ENCODE assay signal across 24 mouse cellular contexts in the genomic region with DNA sequence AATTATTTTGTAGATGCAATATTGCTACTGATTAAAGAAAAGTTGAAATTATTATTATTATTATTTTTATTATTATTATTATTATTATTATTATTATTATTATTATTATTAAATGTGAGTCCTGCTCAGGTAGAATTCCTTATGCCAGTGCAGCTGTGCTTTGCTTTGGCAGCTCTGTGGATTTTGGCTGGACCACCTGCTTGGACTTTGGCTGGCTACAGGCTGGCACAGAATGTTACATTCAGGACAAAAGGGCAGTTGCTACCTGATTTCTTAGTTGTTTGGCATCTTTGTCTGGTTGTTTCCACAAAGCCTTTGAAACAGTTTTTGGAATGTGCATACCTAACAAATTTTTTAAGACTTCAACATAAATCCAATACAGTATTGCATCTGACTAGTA.
DNase-seq lines count a peak whose midpoint lies in the region; ATAC-seq and TF ChIP-seq lines count a peak whose summit lies in the region.
"Had no signal": no experiment of that assay in that cellular context is flagged by ENCODE, and none has a peak within 500 bp of the region (broad histone marks: within the 10 kb centered on the region; RNA-seq: fewer than 3 reads in every experiment).

No protein-coding gene starts in this region.

- H3K9me3 ChIP-seq in liver, embryonic 11.5 days (ENCODE audit: control insufficient read depth, low read length) = no peaks in the 10 kb centered on the region
- H3K9me3 ChIP-seq: embryonic facial prominence, embryonic 13.5 days; embryonic facial prominence, embryonic 15.5 days; forebrain, embryonic 10.5 days; forebrain, embryonic 12.5 days; G1E had no signal

- peak; percentile 54 to 70 for DNase-seq in cerebellum, postnatal 10 days
- no peak for DNase-seq in cerebellum, adult 9-11 months
- peak; percentile 41 to 51 for DNase-seq in cerebellum, postnatal 25 days
- no peak for DNase-seq in cerebellum, adult 11 months
- DNase-seq in liver, adult 2 months (ENCODE audit: extremely low read depth, low read depth, low spot score) = peak; percentile 79
- no peak for DNase-seq in liver, embryonic 11.5 days (ENCODE audit: low spot score)
- DNase-seq: adrenal gland, adult 2 months; adrenal gland, postnatal 10 days; adrenal gland, postnatal 25 days; B cell, adult 2 months; cerebellum, adult 11-12 months; cerebellum, adult 9-10 months; embryo, embryonic 11 days had no signal

- no peaks in the 10 kb centered on the region for H3K4me1 ChIP-seq in liver, adult 2 months (ENCODE audit: control insufficient read depth, insufficient read depth, low read length)
- no peaks in the 10 kb centered on the region for H3K4me1 ChIP-seq in liver, embryonic 11.5 days (replicated peaks; ENCODE audit: control insufficient read depth, insufficient read depth, low read length)
- H3K4me1 ChIP-seq: embryonic facial prominence, embryonic 13.5 days; embryonic facial prominence, embryonic 15.5 days; forebrain, embryonic 10.5 days; forebrain, embryonic 12.5 days had no signal

- H3K4me2 ChIP-seq in liver, embryonic 11.5 days = no peak overlapping the region
- H3K4me2 ChIP-seq: embryonic facial prominence, embryonic 13.5 days; embryonic facial prominence, embryonic 15.5 days; forebrain, embryonic 12.5 days had no signal

- no peaks in the 10 kb centered on the region for H3K27me3 ChIP-seq in liver, adult 2 months (ENCODE audit: control insufficient read depth, insufficient read depth, low read length)
- H3K27me3 ChIP-seq in liver, embryonic 11.5 days (replicated peaks; ENCODE audit: control insufficient read depth, insufficient read depth, low read length) = no peaks in the 10 kb centered on the region
- H3K27me3 ChIP-seq: CH12.LX; embryonic facial prominence, embryonic 13.5 days; embryonic facial prominence, embryonic 15.5 days; forebrain, embryonic 12.5 days; Patski had no signal

- H3K9ac ChIP-seq in liver, adult 2 months (ENCODE audit: low read depth, low read length) = no peak overlapping the region
- H3K9ac ChIP-seq in liver, embryonic 11.5 days (ENCODE audit: low read depth, low read length) = no peak overlapping the region
- H3K9ac ChIP-seq: embryonic facial prominence, embryonic 13.5 days; embryonic facial prominence, embryonic 15.5 days; forebrain, embryonic 12.5 days had no signal

- no peak for TF ChIP-seq POLR2A in liver, adult 2 months (IDR thresholded peaks at IDR 0.05; ENCODE audit: extremely low read depth, insufficient read depth, low read length)

- ATAC-seq in liver, embryonic 11.5 days (replicated peaks; ENCODE audit: low FRiP score) = no peak
- ATAC-seq: CD4-positive, CD25-positive, alpha-beta regulatory T cell, adult 4 months; forebrain, embryonic 14.5 days; forebrain, embryonic 16.5 days; Patski had no signal

- no peak overlapping the region for H3K27ac ChIP-seq in liver, adult 2 months (replicated peaks; ENCODE audit: insufficient read depth, low read depth, low read length)
- H3K27ac ChIP-seq in liver, embryonic 11.5 days (ENCODE audit: low read depth, low read length) = no peak overlapping the region
- H3K27ac ChIP-seq: embryonic facial prominence, embryonic 13.5 days; embryonic facial prominence, embryonic 15.5 days; forebrain, embryonic 10.5 days; forebrain, embryonic 12.5 days had no signal

- no peak for TF ChIP-seq CTCF in liver, adult 2 months (IDR thresholded peaks at IDR 0.05; ENCODE audit: low read depth, low read length)

- no peak overlapping the region for H3K4me3 ChIP-seq in liver, adult 2 months (ENCODE audit: insufficient read depth, low read depth, low read length)
- H3K4me3 ChIP-seq in liver, embryonic 11.5 days (ENCODE audit: low read depth, low read length) = no peak overlapping the region
- H3K4me3 ChIP-seq: embryonic facial prominence, embryonic 13.5 days; embryonic facial prominence, embryonic 15.5 days; erythroblast, embryonic 14.5 days; forebrain, embryonic 10.5 days; forebrain, embryonic 12.5 days had no signal

- no peaks in the 10 kb centered on the region for H3K36me3 ChIP-seq in liver, adult 2 months (ENCODE audit: control insufficient read depth, insufficient read depth, low read length)
- H3K36me3 ChIP-seq in liver, embryonic 11.5 days (ENCODE audit: control insufficient read depth, insufficient read depth, low read length) = no peaks in the 10 kb centered on the region
- H3K36me3 ChIP-seq: embryonic facial prominence, embryonic 13.5 days; embryonic facial prominence, embryonic 15.5 days; forebrain, embryonic 10.5 days; forebrain, embryonic 12.5 days; G1E had no signal

- H3K79me2 ChIP-seq in liver, adult 2 months (ENCODE audit: control insufficient read depth, insufficient read depth, low read length) = no peaks in the 10 kb centered on the region

Comparison
In these comparisons a context has a peak if more than half of its experiments do, and no peak if none do; other contexts are left out.
1. DNase-seq: peak in cerebellum, postnatal 10 days (2 of 2), cerebellum, postnatal 25 days (2 of 2) and liver, adult 2 months (single experiment); none in cerebellum, adult 9-11 months (single experiment), cerebellum, adult 11 months (single experiment) and liver, embryonic 11.5 days (single experiment).